Mouse (Mus musculus) megakaryocyte, embryonic 14.5 days (primary cell): ENCODE results near the gene Yipf1.

Experiments used
- FLI1 ChIP-seq: IDR thresholded peaks from 2 replicates; pipeline ENCODE4 v1.6.1; 2012; ENCODE audit warnings: low read length, inconsistent platforms, mixed read lengths
- GATA1 ChIP-seq: IDR thresholded peaks from 3 replicates; pipeline ENCODE4 v1.6.1; 2012; ENCODE audit warnings: mixed read lengths, low read length, inconsistent platforms, borderline replicate concordance

DNA sequence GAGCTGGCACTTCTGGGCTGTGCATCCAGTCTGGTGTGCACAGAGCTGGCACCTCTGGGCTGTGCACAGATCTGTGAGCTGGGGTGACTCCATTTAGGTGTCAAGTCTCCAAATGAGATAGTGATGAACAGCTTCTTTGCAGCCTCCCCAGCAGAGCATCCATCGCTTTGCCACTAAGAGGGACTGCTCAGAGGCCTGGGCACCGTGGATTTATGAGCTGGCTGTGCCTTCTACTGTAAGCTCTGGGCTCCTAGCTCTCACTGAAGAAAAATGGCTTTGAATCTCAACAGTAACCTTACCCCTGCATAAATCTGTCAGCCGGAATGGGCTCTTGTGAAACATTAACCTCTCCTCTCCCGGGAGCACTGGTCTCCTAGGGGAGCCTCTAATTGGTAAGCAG, 40.4 kb downstream of the Yipf1 start:
- TF ChIP-seq GATA1 (no peak), FLI1 (no peak)
